ENCODE assay signal across 8 mouse cellular contexts in genomic region chr5:124000824-124001223, GRCm38 (mm10). TPM values are rescaled to one million over a fixed set of nuclear protein-coding genes. Genes with fewer than 3 reads are reported as not detected.
DNase-seq lines count a peak whose midpoint lies in the region; ATAC-seq and TF ChIP-seq lines count a peak whose summit lies in the region.

No protein-coding gene starts in this region.

- no peaks in the 10 kb centered on the region for H3K79me3 ChIP-seq in C2C12 (ENCODE audit: low read depth)

- peaks cover 6% of the 10 kb centered on the region for H3K79me2 ChIP-seq in C2C12 (ENCODE audit: control insufficient read depth, insufficient read depth)

- TF ChIP-seq CTCF in C2C12 (IDR thresholded peaks at IDR 0.05; ENCODE audit: control insufficient read depth, insufficient read depth, insufficient read length): peak; percentile 76
- peak; percentile 92 for TF ChIP-seq CTCF in bone marrow macrophage, adult 2 months (IDR thresholded peaks at IDR 0.05; ENCODE audit: low read depth, low read length)

- H3K9me3 ChIP-seq in heart, embryonic 13.5 days: no peaks in the 10 kb centered on the region
- no peaks in the 10 kb centered on the region for H3K9me3 ChIP-seq in kidney, embryonic 16.5 days (ENCODE audit: low read length)

- no peak overlapping the region for H3K4me2 ChIP-seq in heart, embryonic 13.5 days
- no peak overlapping the region for H3K4me2 ChIP-seq in kidney, embryonic 16.5 days (replicated peaks; ENCODE audit: low read depth, low read length)

- ATAC-seq in erythroid progenitor cell, adult 5-6 weeks (replicated peaks; ENCODE audit: low FRiP score, poor library complexity, severe bottlenecking): peak; percentile 71
- ATAC-seq in heart, embryonic 13.5 days (ENCODE audit: extremely low read depth, insufficient number of reproducible peaks, low FRiP score, low TSS enrichment): 0 out of 2 replicates have a peak, but pooled peaks have one; percentile 21
- ATAC-seq in kidney, embryonic 16.5 days (ENCODE audit: low FRiP score, low TSS enrichment): peak; percentile 46
- peak; percentile 48 for ATAC-seq in monocyte, adult 5-6 weeks (replicated peaks; ENCODE audit: insufficient number of reproducible peaks, low FRiP score, low TSS enrichment, poor library complexity, severe bottlenecking)

- TF ChIP-seq POLR2A in bone marrow macrophage, adult 2 months (IDR thresholded peaks at IDR 0.05; ENCODE audit: borderline replicate concordance, low read depth, low read length): no peak

- peak; percentile 90 for DNase-seq in liver
- DNase-seq in spleen, postnatal 36 days (ENCODE audit: low spot score in 2 of 2): peak; percentile 75 to 85

- H3K4me3 ChIP-seq in C2C12 (ENCODE audit: insufficient read depth, poor library complexity, severe bottlenecking): no peak overlapping the region
- no peak overlapping the region for H3K4me3 ChIP-seq in bone marrow macrophage, adult 2 months (ENCODE audit: insufficient read depth, low read length)
- no peak overlapping the region for H3K4me3 ChIP-seq in heart, embryonic 13.5 days
- no peak overlapping the region for H3K4me3 ChIP-seq in kidney, embryonic 16.5 days (ENCODE audit: low read length)

- H3ac ChIP-seq in C2C12 (ENCODE audit: control insufficient read depth, insufficient read length, low read depth): no peak overlapping the region

- no peak overlapping the region for H3K27ac ChIP-seq in bone marrow macrophage, adult 2 months (ENCODE audit: insufficient read depth, low read depth, low read length)
- H3K27ac ChIP-seq in heart, embryonic 13.5 days (replicated peaks): no peak overlapping the region
- H3K27ac ChIP-seq in kidney, embryonic 16.5 days (ENCODE audit: low read length): no peak overlapping the region

- peaks cover 29% of the 10 kb centered on the region for H3K36me3 ChIP-seq in C2C12 (ENCODE audit: control insufficient read depth, insufficient read depth)
- H3K36me3 ChIP-seq in heart, embryonic 13.5 days: peaks cover 28% of the 10 kb centered on the region
- peaks cover 35% of the 10 kb centered on the region for H3K36me3 ChIP-seq in kidney, embryonic 16.5 days (ENCODE audit: insufficient read depth, low read length)

- WGBS in heart, embryonic 13.5 days: 14% methylated on average over 7 of the region's 7 CpGs
- 12% methylated on average over 7 of the region's 7 CpGs for WGBS in kidney, embryonic 16.5 days

- H3K9ac ChIP-seq in heart, embryonic 13.5 days: peak overlapping the region; percentile 11; the same call in 1 of the 2 replicates
- no peak overlapping the region for H3K9ac ChIP-seq in kidney, embryonic 16.5 days (replicated peaks; ENCODE audit: low read length)

- no peaks in the 10 kb centered on the region for H3K4me1 ChIP-seq in bone marrow macrophage, adult 2 months (ENCODE audit: control insufficient read depth, insufficient read depth, low read length)
- H3K4me1 ChIP-seq in heart, embryonic 13.5 days: peaks cover 21% of the 10 kb centered on the region
- H3K4me1 ChIP-seq in kidney, embryonic 16.5 days (ENCODE audit: insufficient read depth, low read length): peaks cover 12% of the 10 kb centered on the region

- no peaks in the 10 kb centered on the region for H3K27me3 ChIP-seq in C2C12 (ENCODE audit: control insufficient read depth, insufficient read depth, insufficient read length)
- no peaks in the 10 kb centered on the region for H3K27me3 ChIP-seq in heart, embryonic 13.5 days (replicated peaks)
- no peaks in the 10 kb centered on the region for H3K27me3 ChIP-seq in kidney, embryonic 16.5 days (ENCODE audit: insufficient read depth, low read length)

TF ChIP-seq in C2C12, 6 proteins besides CTCF, POLR2A, EP300 and RAD21:
- TF ChIP-seq CEBPB (IDR thresholded peaks at IDR 0.05; ENCODE audit: low read depth): no peak
- TF ChIP-seq MAX (IDR thresholded peaks at IDR 0.05): no peak
- TF ChIP-seq FOSL1 (IDR thresholded peaks at IDR 0.05; ENCODE audit: insufficient read depth, low read length, poor library complexity, severe bottlenecking): no peak
- no peak for TF ChIP-seq MYOG (IDR thresholded peaks at IDR 0.05; ENCODE audit: control insufficient read depth, extremely low read depth, insufficient read length)
- no peak for TF ChIP-seq MYOD1 (IDR thresholded peaks at IDR 0.05; ENCODE audit: control insufficient read depth, insufficient read length, low read depth)
- TF ChIP-seq USF1 (IDR thresholded peaks at IDR 0.05; ENCODE audit: low read depth): no peak

RNA-seq across cellular contexts. Expression of gene Hip1r, which starts 27.4 kb away (rescaled TPM):
- polyA plus RNA-seq in C2C12 (2012; fragmentation: generic; extraction: Trizol): 24.3 TPM
- polyA plus RNA-seq in bone marrow macrophage, adult 2 months (2012; ENCODE audit: insufficient read depth, insufficient read length, missing spikeins): 0.51 and 0.64 TPM in 2 replicates
- 0.84 and 2.2 TPM in 2 replicates for total RNA-seq in erythroid progenitor cell, adult 5-6 weeks (2015; ENCODE audit: low replicate concordance)
- 8.2 and 18.2 TPM in 2 replicates for total RNA-seq in erythroid progenitor cell, adult 5-6 weeks (2017; ENCODE audit: low replicate concordance)
- polyA plus RNA-seq in heart, embryonic 13.5 days (2015; fragmentation: Nextera tagmentation; extraction: Ambion mirVana): 4.7 and 5.6 TPM in 2 replicates
- polyA plus RNA-seq in kidney, embryonic 16.5 days (2015; fragmentation: Nextera tagmentation; extraction: Ambion mirVana): 23.1 and 25.6 TPM in 2 replicates
- total RNA-seq in monocyte, adult 5-6 weeks (2017): 47.8 to 65.8 TPM (median 64.6 TPM) in 3 replicates

RNA-seq across cellular contexts. Expression of gene Vps37b, which starts 31.2 kb away (rescaled TPM):
- 40.7 TPM for polyA plus RNA-seq in C2C12 (2012; fragmentation: generic; extraction: Trizol)
- polyA plus RNA-seq in bone marrow macrophage, adult 2 months (2012; ENCODE audit: insufficient read depth, insufficient read length, missing spikeins): 16.8 and 18.2 TPM in 2 replicates
- 15.5 TPM in 2 replicates for total RNA-seq in erythroid progenitor cell, adult 5-6 weeks (2015; ENCODE audit: low replicate concordance)
- 7.3 and 9.6 TPM in 2 replicates for total RNA-seq in erythroid progenitor cell, adult 5-6 weeks (2017; ENCODE audit: low replicate concordance)
- 51.2 and 52.2 TPM in 2 replicates for polyA plus RNA-seq in heart, embryonic 13.5 days (2015; fragmentation: Nextera tagmentation; extraction: Ambion mirVana)
- 40.8 and 41.8 TPM in 2 replicates for polyA plus RNA-seq in kidney, embryonic 16.5 days (2015; fragmentation: Nextera tagmentation; extraction: Ambion mirVana)
- total RNA-seq in monocyte, adult 5-6 weeks (2017): 118 to 126 TPM (median 121 TPM) in 3 replicates

Comparison
In these comparisons a context has a peak if more than half of its experiments do, and no peak if none do; other contexts are left out.
1. ATAC-seq: peak in every context shown above with its lines; median percentile 71 in erythroid progenitor cell, adult 5-6 weeks; 48 in monocyte, adult 5-6 weeks; 46 in kidney, embryonic 16.5 days; 21 in heart, embryonic 13.5 days.